Mouse (Mus musculus) liver, embryonic 13.5 days (tissue): ENCODE data around the gene Paqr7. TPM values are rescaled to one million over a fixed set of nuclear protein-coding genes. Genes with fewer than 3 reads are reported as not detected.

Source experiments
- ATAC-seq: fragments of 200-750 bp; cut with Nextera tagmentation; 2 replicates; pipeline ENCODE4 v1.8.0; 2017; ENCODE audit warnings: low read depth, mild to moderate bottlenecking, moderate number of reproducible peaks, moderate library complexity
- DNase-seq: peaks from one replicate; pipeline ENCODE4 v3.0.0; 2022
- H3K27ac ChIP-seq: fragments of 300-500 bp; sonication (generic); 2 replicates; pipeline ENCODE4 v1.5.1; 2015; ENCODE audit warnings: moderate library complexity, mild to moderate bottlenecking, inconsistent platforms
- H3K27me3 ChIP-seq: fragments of 300-500 bp; sonication (generic); 2 replicates; pipeline ENCODE4 v1.6.1; 2015; ENCODE audit warnings: mild to moderate bottlenecking, inconsistent platforms
- H3K36me3 ChIP-seq: fragments of 300-500 bp; sonication (generic); 2 replicates; pipeline ENCODE4 v1.6.1; 2015; ENCODE audit warnings: mild to moderate bottlenecking, inconsistent platforms
- H3K4me1 ChIP-seq: fragments of 300-500 bp; sonication (generic); replicated peaks from 2 replicates; pipeline ENCODE4 v1.6.1; 2015; ENCODE audit warnings: inconsistent platforms
- H3K4me2 ChIP-seq: fragments of 300-500 bp; sonication (generic); 2 replicates; pipeline ENCODE4 v1.6.1; 2015; ENCODE audit warnings: inconsistent platforms, mild to moderate bottlenecking, moderate library complexity
- H3K4me3 ChIP-seq: fragments of 300-500 bp; sonication (generic); replicated peaks from 2 replicates; pipeline ENCODE4 v1.5.1; 2015; ENCODE audit warnings: mild to moderate bottlenecking, inconsistent platforms
- H3K9ac ChIP-seq: fragments of 300-500 bp; sonication (generic); 2 replicates; pipeline ENCODE4 v1.6.1; 2015; ENCODE audit warnings: mild to moderate bottlenecking, inconsistent platforms
- H3K9me3 ChIP-seq: fragments of 300-500 bp; sonication (generic); replicated peaks from 2 replicates; pipeline ENCODE4 v1.6.1; 2016; ENCODE audit warnings: inconsistent platforms
- WGBS: fragments of 180-500 bp; shearing (Covaris S2); methylation state at CpG from one replicate; pipeline ENCODE4 v1.1.7; 2015; ENCODE audit not compliant: insufficient replicate concordance; 5-methylcytosine and 5-hydroxymethylcytosine counted together
- polyA plus RNA-seq: library from polyadenylated mRNA; unstranded; fragments of >200 nt; fragmentation: Nextera tagmentation; extraction: Ambion mirVana; gene quantifications from 2 replicates; pipeline ENCODE4 v1.2.1, GENCODE M21; 2015

The Paqr7 gene
- polyA plus RNA-seq: 6.5 and 7.4 TPM in 2 replicates

DNA sequence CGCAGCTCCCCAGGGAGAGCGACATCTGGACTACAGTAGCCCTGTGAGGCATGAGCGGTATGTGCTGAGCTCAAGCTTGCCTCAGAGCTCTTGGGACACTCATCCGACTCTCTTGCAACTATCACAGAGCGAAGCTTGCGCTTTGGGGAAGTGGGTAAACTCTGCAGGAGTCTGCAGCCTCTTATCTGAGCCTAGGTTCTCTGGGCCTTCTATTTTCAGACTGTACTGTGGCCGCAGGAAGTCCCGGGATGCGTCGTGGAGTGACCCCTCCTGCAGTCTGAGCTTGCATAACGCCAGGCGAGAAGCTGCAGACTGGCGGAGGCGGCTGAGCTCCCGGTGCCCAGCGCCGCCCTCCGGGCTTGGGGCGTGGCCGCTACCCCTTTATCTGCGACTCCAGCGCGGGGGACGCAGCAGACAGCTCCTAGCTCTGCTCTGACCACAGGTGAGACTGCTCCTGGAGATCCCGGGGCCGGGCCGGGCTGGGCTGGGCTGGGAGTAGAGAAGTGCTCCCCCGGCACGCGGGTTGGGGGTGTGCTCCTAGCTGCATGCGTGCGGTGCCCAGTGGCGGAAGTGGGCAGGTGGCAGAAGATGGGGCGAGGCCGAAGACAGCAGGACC lies at the start of gene Paqr7:
Paqr7 (plus strand) TSS at position 103 of the 616 bp plus-strand sequence.
- Histone ChIP-seq H3K4me2 (peak within 1 kb of the TSS; percentile 93), H3K27me3 (no peaks in the 10 kb centered on the region), H3K4me3 (peak within 1 kb of the TSS; percentile 62), H3K4me1 (peaks cover 63% of the 10 kb centered on the region), H3K9ac (peak within 1 kb of the TSS; percentile 71), H3K27ac (peak within 1 kb of the TSS; percentile 83), H3K36me3 (no peaks in the 10 kb centered on the region), H3K9me3 (no peaks in the 10 kb centered on the region)
- DNase-seq (peak; percentile 74), ATAC-seq (peak; percentile 88)
- under 1% methylated on average over 35 of the region's 35 CpGs for WGBS

DNA sequence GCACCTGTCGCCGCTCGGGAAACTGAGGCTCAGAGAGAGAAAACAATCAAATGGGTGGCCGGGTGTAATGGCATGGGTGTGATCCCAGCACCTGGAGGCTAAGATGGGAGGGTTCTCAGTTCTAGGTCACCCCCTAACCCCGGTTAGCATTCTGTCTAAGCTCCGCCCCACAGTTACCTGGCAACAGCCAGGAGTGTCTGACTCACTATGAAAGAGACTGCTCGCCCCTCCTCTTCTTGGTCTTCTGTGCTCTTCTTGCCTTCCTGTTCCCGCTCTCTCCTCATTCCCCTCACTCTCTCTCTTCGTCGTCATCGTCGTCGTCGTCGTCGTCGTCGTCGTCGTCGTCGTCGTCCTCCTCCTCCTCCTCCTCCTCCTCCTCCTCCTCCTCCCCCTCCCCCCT lies 48.5 kb upstream of the Paqr7 start:
- no peak for DNase-seq
- H3K9me3 ChIP-seq: no peaks in the 10 kb centered on the region
- no peak overlapping the region for H3K9ac ChIP-seq
- H3K36me3 ChIP-seq: no peaks in the 10 kb centered on the region
- WGBS: 35% methylated on average over 23 of the region's 23 CpGs
- H3K4me2 ChIP-seq: no peak overlapping the region
- no peak for ATAC-seq
- no peak overlapping the region for H3K4me3 ChIP-seq
- H3K4me1 ChIP-seq: peaks cover 10% of the 10 kb centered on the region
- peaks cover 61% of the 10 kb centered on the region for H3K27me3 ChIP-seq
- no peak overlapping the region for H3K27ac ChIP-seq

DNA sequence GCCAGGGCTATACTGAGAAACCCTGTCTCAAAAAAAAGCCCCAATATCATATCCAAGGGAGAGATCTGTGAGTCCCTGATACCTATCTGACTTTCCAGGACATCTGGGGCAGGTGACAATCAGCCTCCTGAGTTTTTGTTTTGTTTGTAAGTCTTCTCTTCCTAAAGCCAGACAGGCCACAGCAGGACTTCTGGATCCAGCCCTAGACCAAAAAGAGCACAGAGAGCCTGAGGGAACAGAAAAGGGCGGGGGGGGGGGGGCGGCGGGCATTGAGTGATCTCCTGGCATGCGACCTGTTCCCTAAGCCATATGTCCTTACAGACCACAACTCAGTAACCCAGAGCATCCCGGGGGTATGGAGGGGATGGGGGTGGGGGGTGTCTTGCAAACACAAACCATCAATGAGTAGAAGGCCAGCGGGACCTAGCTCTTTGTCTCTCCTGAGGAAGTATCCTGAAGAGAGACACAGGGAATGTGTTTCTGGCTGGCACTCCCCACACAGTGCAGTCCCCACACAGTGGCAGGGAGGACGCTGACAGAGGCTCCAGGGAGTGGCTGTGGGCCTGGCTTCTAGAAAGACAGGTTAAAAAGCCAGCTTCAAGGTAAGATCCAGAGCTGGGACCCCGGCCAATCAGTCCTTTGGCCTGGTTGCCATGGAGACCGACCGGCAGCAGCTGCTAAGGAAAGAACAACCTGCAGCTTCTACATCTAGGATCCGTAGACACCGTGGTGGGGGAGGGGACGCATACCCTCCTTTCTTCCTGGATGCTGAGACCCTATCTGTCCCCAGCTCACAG lies 46.7 kb upstream of the Paqr7 start:
- Histone ChIP-seq H3K4me1 (peaks cover 10% of the 10 kb centered on the region), H3K27ac (no peak overlapping the region), H3K9ac (no peak overlapping the region), H3K27me3 (peaks cover 75% of the 10 kb centered on the region), H3K4me2 (no peak overlapping the region), H3K9me3 (no peaks in the 10 kb centered on the region), H3K36me3 (no peaks in the 10 kb centered on the region), H3K4me3 (no peak overlapping the region)
- WGBS: 57% methylated on average over 13 of the region's 13 CpGs
- no peak for ATAC-seq
- no peak for DNase-seq

DNA sequence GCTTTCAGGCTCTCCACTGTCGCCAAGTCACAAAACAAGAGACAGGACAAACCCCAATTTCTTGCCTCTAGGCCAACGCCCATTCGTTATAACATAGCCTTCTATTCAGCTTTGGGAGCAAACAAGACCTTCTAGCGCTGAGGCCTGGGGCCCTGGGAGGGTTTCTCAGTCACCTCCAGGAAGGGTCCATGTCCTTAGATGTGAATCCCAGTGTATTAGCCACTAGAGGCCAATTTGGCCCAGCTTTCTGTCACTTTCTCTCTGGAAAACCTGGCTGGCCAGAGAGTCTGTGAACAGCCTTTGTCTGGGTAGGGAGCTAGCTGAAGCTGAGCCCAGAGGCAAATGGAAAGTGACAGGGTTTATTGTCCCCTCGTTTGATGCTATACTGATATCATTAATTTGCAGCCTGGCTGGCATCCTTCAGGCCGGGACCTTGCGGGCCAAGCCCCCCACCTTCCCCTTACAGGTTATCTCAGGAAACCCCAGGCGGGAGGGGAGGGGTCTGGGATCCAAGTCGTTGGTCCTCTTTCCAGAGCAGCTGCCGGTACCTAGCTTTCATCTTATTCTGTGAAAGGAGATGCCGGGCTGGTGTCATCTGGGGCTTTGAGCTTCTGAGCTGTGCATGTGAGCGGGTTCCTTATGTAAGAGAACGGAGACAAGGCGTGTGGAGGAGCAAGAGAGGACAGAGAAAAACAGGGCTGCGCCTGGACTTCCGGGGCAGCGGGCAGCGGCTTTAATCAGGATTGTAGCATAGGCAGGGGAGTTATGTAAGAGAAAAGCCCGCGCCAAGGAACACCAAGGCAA lies 45.9 kb upstream of the Paqr7 start:
- no peak for ATAC-seq
- Histone ChIP-seq H3K9ac (no peak overlapping the region), H3K4me3 (no peak overlapping the region), H3K27ac (no peak overlapping the region), H3K36me3 (no peaks in the 10 kb centered on the region), H3K4me2 (peak overlapping the region; percentile 24; the same call in 1 of the 2 replicates), H3K27me3 (peaks cover 75% of the 10 kb centered on the region), H3K4me1 (peaks cover 16% of the 10 kb centered on the region), H3K9me3 (no peaks in the 10 kb centered on the region)
- 38% methylated on average over 20 of the region's 20 CpGs for WGBS
- no peak for DNase-seq

DNA sequence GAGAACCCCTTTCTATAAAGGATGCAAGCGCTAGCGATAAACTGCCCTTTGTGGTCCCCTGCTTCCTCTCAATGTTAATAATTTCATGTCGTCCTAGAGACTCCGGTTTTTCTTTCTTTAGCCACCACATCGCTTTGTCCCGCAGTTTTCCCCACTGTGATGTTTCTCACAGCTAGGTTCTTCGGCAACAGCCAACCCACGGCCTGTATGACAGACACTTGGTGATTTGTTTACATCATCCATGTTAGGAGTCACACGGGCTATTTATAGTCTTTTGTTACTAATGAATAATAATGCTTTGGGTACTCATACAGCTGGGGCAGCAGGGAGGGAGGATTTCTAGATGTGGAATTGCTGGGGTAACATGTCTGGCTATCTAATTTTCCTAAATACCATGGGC lies 45.0 kb upstream of the Paqr7 start:
- no peak overlapping the region for H3K9ac ChIP-seq
- no peak for ATAC-seq
- 61% methylated on average over 9 of the region's 9 CpGs for WGBS

DNA sequence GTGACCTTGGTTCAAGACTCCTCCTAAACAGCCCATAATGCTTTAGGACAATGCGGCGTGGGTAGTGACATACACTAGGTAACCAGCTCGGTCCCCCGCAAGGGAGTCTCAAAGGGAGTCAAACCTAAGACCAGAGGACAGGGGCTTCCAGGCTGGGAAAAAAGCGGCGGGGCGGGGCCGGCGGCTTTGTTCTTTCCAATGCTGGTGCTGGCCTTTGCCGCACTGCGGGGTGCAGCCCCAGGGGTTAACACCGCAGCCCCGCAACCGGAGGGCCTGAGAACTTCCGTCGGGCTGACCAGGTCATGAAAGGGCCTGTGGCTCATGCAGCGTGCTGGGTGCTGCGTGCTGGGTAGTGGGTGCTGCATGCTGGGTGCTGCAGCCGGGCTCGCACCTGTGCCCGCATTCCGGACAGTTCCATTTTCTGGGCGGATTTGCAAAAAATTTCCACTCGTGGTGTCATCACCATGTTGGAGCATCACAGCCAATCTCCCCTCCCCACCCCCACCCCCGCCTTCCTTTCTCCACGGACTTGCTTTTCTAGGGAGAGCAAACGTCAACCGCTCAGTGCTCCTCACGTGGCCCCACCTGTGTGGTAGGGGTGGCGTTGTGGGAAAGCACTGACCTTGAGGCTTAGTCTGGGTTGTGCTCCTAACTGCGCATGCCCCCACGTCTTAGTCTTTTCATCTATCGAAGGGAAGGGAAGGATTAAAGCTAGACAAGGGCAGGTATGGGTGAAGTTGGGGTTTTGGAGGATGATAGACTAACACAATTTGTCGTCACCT lies 42.7 kb upstream of the Paqr7 start:
- no peak overlapping the region for H3K4me3 ChIP-seq
- H3K27me3 ChIP-seq: peaks cover 66% of the 10 kb centered on the region
- H3K9ac ChIP-seq: no peak overlapping the region
- no peak for ATAC-seq
- H3K4me1 ChIP-seq: peaks cover 22% of the 10 kb centered on the region
- H3K27ac ChIP-seq: no peak overlapping the region
- no peaks in the 10 kb centered on the region for H3K36me3 ChIP-seq
- peak overlapping the region; percentile 23; the same call in 1 of the 2 replicates for H3K4me2 ChIP-seq
- 55% methylated on average over 34 of the region's 34 CpGs for WGBS
- no peaks in the 10 kb centered on the region for H3K9me3 ChIP-seq
- no peak for DNase-seq

More for the DNA sequence above, 45.0 kb upstream of the Paqr7 start:
- Histone ChIP-seq H3K27ac (no peak overlapping the region), H3K36me3 (no peaks in the 10 kb centered on the region), H3K9me3 (no peaks in the 10 kb centered on the region), H3K4me2 (no peak overlapping the region), H3K4me3 (no peak overlapping the region), H3K27me3 (peaks cover 73% of the 10 kb centered on the region), H3K4me1 (peaks cover 17% of the 10 kb centered on the region)
- DNase-seq: no peak

DNA sequence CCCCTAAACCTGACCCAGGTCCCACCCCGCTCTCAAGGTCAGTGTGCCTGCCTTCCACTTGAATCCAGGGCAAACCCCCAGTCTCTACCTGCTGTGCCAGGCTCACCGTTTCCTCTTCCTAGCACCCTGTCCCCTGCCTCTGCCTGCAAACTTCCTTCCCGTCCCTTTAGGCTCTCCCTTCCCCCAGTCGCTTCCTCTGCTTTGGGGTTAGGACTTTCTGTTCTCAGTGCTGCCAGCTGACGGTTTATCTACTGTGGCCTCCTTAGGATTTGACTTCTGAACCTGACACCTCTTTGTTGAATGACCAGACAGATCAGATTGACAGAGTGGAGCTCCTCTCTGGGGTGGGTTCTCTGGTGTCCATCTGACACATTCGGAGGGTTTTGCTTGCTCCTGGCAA lies 41.2 kb upstream of the Paqr7 start:
- WGBS: 20% methylated on average over 6 of the region's 6 CpGs
- no peak overlapping the region for H3K27ac ChIP-seq
- H3K9ac ChIP-seq: no peak overlapping the region
- ATAC-seq (no peak), DNase-seq (no peak)
- H3K4me3 ChIP-seq: no peak overlapping the region
- H3K27me3 ChIP-seq: peaks cover 54% of the 10 kb centered on the region
- H3K36me3 ChIP-seq: no peaks in the 10 kb centered on the region
- no peaks in the 10 kb centered on the region for H3K9me3 ChIP-seq
- no peak overlapping the region for H3K4me2 ChIP-seq
- peaks cover 30% of the 10 kb centered on the region for H3K4me1 ChIP-seq

DNA sequence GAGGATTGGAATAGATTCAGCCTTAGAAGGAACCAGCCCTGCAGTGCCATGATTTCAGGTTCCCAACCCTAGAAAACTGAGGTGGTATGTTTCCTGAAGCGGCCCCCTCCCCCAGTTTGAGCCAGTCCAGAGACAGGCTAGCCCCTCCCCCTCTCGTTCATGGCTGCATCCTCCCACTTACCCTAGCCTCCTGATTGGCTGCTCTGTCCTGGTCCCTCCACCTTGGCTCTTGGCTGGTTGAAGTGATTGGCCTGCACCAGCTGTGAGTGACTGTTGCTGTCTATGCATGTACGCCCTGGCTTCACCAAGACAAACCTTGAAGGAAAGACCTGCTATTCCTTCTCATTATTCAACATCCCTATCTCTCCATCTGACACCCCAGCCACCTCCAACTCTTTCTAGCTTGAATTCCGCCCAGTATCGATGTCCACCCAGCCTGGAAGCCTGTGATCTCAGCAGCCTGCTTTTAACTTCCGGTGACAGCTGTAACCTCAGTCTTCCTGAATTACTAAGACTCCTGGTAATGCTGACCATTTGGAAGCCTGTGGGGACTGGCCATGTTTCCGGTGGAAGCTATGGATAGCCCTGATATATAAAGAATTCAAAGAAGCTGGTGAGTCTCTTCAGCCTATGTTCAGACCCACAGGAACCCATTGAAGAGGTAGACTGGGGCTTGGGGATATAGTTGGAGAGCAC lies 39.2 kb upstream of the Paqr7 start:
- peaks cover 36% of the 10 kb centered on the region for H3K27me3 ChIP-seq
- no peaks in the 10 kb centered on the region for H3K9me3 ChIP-seq
- no peaks in the 10 kb centered on the region for H3K36me3 ChIP-seq
- ATAC-seq (no peak), DNase-seq (no peak)
- WGBS: 19% methylated on average over 7 of the region's 7 CpGs
- no peak overlapping the region for H3K4me3 ChIP-seq
- H3K9ac ChIP-seq: no peak overlapping the region
- H3K27ac ChIP-seq: no peak overlapping the region
- H3K4me2 ChIP-seq: no peak overlapping the region
- peaks cover 33% of the 10 kb centered on the region for H3K4me1 ChIP-seq

DNA sequence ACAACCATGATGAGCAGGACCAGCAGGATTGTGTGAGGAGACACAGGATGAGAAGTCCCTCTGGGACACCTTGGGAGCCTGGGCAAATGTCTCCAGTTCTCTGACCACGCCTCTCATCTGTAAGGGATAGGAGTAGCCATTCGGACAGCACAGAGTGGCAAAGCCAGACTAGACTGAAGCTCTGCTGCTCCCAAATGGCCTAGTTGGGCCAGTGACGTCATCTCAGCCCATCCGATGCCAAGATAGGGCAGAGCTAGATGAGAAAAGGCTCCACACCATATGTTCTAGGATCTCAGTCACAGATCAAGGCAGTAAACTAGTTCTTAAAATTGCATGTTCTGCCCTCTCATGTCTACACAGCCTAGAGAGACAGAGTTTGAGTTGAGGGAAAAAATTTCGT lies 37.6 kb upstream of the Paqr7 start:
- Histone ChIP-seq H3K9me3 (no peaks in the 10 kb centered on the region), H3K27ac (no peak overlapping the region), H3K4me1 (peaks cover 35% of the 10 kb centered on the region), H3K4me2 (no peak overlapping the region), H3K4me3 (no peak overlapping the region), H3K9ac (no peak overlapping the region), H3K36me3 (no peaks in the 10 kb centered on the region), H3K27me3 (peaks cover 23% of the 10 kb centered on the region)
- DNase-seq: no peak
- no peak for ATAC-seq
- 75% methylated on average over 5 of the region's 5 CpGs for WGBS

DNA sequence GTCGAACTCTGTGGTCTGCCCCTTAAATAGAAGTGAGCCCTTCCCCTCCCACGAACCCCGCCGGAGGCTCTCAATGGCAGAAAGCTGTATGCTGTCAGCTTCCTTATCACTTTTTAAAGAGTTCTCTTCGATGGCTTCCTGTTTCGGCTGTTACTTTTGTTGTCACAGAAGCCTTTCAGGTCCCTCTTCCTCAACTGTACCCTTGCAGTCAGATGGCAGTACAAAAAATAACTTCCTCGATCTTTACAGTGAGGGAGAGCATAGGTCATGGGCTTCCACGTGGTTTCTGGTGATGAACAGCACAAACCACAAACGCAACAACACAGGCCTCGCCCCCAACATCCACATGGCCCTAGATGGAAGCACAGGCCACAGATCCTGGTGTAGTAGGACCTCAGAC lies 36.2 kb upstream of the Paqr7 start:
- no peaks in the 10 kb centered on the region for H3K9me3 ChIP-seq
- no peak overlapping the region for H3K27ac ChIP-seq
- H3K4me3 ChIP-seq: no peak overlapping the region
- H3K4me1 ChIP-seq: peaks cover 47% of the 10 kb centered on the region
- no peak overlapping the region for H3K9ac ChIP-seq
- H3K4me2 ChIP-seq: no peak overlapping the region
- no peak for ATAC-seq
- no peak for DNase-seq
- H3K36me3 ChIP-seq: no peaks in the 10 kb centered on the region
- WGBS: 16% methylated on average over 10 of the region's 10 CpGs
- H3K27me3 ChIP-seq: peaks cover 14% of the 10 kb centered on the region
